Mouse (Mus musculus) gastrocnemius, postnatal 10 days (tissue): ENCODE measurements at regions not wholly inside any gene's neighbourhood (a gene's known extent, or its start where the extent isn't known, plus 50 kb on each side); places are given as distances from the start of the nearest gene placed in this dataset.

Experiments
- DNase-seq: peaks from one replicate; pipeline ENCODE4 v3.0.0; 2021; ENCODE audit warnings: mixed read lengths

GRCm38 (mm10) chr9:61757806-61758205, 156.5 kb downstream of the Rplp1 start:
- no peak for DNase-seq

- no peak for DNase-seq
These were observed 157.5 kb downstream of the Rplp1 start for GRCm38 (mm10) chr9:61756801-61757342.

DNA sequence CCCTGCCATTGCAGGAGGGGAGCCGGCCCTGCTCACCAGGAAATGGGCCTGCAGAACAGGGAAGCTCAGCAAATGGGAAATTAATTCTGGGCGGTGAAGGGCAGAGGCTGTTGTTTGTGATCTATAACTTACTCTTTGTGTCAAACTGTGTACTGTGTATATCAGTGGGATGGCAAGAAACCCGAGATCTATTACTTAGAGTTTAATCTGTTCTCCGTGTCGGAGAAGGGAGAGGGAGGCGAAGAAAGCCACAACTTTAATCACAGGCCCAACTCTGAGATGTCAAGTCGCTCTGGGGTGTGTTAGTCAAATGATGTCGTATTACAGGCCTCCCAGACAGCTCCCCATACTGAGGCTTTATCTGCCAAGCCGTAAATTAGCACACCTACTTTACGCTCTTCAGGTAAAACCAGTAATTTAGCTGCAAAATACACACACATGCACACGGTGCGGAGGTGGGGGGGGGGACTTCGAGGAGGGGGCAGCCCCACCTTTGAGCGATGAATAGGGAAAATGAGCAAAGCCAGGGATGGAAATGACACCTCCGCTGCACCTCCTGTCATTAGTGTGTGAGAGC, 158.0 kb downstream of the Rplp1 start:
- no peak for DNase-seq

GRCm38 (mm10) chr9:61755311-61755710, 159.0 kb downstream of the Rplp1 start:
- DNase-seq, result no peak

- no peak for DNase-seq
These were observed 160.5 kb downstream of the Rplp1 start for GRCm38 (mm10) chr9:61753795-61754194.

DNA sequence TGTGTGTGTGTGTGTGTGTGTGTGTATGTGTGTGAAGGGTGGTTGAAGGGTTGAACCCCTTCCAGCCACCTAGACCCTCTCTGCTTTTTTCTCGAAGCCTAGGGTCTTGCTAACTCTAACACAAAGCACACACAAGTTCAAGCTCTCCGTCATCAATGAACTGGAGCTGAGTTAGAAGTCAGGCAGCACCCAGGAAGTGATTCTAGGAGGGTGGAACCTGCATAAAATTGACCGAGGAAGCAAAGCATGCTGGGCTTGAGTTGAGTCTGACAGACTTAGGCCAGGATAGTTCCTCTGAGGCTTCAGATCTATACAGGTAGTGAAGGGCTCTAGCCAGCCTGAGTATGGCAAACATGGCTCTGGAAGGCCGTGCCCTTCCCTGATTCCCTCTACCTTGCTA, 165.1 kb downstream of the Rplp1 start:
- DNase-seq, result no peak

DNA sequence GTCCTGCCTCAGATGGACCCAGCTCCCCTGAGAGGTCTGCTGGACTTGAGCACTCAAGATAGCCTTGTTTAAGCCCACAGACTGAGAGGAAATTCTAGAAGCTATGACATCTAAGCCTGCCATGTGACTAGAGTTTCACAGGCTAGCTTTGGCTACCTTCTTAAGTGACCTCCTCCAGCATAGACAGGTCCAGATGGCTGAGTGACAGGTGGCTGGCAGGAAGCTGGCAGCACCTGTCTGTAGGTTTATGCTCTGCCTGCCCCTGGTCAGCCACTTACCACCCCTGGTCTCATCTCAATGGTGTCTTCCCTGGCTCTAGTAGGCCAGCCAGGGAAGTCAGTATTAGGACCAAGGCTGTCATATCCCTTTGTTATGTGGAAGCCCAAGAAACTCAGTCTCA, 165.9 kb downstream of the Rplp1 start:
- DNase-seq, result no peak

DNA sequence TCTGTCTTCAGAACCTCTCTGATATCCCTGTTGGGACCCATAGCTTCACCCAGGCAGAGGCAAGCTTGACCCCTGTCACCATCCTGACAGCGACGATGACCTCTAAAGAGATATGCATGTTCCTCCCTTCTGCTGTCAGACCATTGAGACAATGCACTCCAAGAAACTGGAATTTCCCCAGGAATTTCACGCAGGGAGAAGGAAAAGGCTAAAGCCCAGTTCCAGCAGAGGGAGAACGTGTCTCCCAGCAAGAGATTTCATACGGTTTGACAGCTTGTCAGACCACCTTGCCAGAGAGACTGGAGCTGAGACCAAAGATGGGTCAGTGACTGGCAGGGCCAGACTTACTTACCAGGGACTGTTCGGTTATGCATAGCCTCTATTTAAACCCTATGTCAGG, 167.9 kb downstream of the Rplp1 start:
- DNase-seq, result no peak

- no peak for DNase-seq
These were observed 169.0 kb downstream of the Rplp1 start for GRCm38 (mm10) chr9:61745301-61745801.

DNA sequence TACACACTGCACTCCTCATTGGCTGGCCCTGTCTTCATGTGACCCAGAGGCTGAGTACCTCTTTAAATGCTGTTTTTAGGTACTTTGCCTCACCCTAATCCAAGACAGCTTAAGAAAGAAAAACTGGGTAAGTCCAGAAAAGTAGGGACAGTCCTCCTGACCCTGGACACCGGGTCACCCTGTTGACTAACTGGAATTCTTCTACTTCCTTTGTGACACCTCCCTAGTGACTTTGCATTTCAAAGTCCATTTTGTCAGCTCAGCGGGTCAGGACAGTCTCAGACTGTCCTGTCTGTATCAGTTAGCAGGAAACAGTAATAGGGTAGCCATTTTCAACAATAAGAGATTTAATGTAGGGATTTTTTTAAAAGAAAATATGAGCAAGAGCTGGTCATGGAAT, 180.8 kb downstream of the Rplp1 start:
- DNase-seq, result no peak

GRCm38 (mm10) chr9:61732747-61733146, 181.6 kb downstream of the Rplp1 start:
- no peak for DNase-seq

GRCm38 (mm10) chr9:61728115-61728514, 186.2 kb downstream of the Rplp1 start:
- no peak for DNase-seq

GRCm38 (mm10) chr9:61727651-61728050, 186.7 kb downstream of the Rplp1 start:
- DNase-seq, result no peak

DNA sequence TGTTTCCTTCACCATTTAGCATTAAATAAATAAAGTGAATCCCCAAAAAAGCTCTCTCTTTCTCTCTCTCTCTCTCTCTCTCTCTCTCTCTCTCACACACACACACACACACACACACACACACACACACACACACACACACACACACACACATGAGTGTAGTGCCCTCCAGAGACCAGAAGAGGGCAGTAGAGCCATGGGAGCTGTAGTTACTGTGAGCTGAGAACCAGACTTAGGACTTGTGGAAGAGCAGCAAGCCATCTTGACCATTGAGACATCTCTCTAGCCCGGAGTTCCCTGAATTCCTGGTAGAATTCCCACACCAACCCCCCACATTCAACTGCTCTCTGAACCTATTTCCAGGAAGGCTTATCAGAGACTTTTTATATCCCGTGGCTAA, 190.3 kb downstream of the Rplp1 start:
- DNase-seq, result no peak

GRCm38 (mm10) chr9:61723021-61723581, 191.2 kb downstream of the Rplp1 start:
- no peak for DNase-seq

GRCm38 (mm10) chr9:61721851-61722250, 192.5 kb downstream of the Rplp1 start:
- DNase-seq, result no peak

GRCm38 (mm10) chr9:61721071-61721470, 193.3 kb downstream of the Rplp1 start:
- no peak for DNase-seq

DNA sequence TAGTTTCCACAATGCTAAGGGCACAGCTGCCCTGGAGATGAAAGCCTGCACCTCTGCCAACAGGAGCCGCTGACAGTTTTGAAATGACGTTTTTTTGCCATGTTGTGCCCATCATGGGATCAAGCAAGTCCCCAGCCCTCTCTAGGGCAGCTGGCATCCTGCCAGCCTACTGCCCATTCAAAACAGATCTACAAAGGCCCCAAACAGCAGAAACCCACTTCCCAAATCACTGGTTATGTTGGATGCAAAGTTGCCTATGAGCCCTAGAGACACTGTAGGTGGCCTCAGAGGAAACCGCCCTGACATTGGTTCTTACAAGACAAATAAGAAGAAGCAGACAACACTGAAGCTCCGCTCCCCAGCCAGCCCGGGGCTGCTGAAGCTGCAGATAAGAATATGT, 194.1 kb downstream of the Rplp1 start:
- no peak for DNase-seq

DNA sequence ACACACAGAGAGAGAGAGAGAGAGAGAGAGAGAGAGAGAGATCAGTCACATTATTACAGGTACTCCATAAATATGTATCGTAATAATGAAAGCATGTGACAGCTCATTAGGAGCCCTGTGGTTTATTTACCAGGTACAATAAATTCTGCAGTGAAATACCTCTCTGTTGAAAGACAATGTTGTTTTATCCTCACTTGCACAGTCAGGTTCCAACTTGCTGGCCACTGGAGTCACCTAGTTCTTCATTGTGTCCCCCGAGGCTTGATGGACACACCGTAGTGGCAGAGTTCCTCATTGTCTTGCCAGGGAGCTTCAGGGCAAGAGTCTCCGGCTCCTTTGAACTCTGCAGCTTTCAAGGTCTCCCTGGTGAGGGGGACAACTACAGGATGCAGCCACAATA, 197.6 kb downstream of the Rplp1 start:
- DNase-seq, result no peak

GRCm38 (mm10) chr9:61714331-61715035, 199.9 kb downstream of the Rplp1 start:
- no peak for DNase-seq

DNA sequence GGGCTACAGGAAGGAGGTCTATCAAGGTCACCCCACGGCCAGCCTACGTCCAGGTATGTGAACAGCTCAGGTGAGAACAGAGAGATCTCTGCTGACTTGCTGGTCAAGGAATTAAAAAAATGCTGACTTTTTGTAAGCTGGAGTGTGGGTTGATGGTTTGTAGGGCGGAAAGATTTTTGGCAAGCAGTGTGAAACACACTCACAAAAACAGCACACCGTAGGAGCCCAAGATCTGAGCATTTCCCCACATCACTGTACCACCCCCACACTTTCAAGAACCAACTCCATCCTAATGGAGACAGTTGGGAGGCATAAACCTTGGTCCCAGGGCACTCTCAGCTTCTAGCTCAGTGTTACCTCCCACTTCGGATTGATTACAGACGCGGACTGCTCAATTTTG, 200.5 kb downstream of the Rplp1 start:
- DNase-seq, result no peak

DNA sequence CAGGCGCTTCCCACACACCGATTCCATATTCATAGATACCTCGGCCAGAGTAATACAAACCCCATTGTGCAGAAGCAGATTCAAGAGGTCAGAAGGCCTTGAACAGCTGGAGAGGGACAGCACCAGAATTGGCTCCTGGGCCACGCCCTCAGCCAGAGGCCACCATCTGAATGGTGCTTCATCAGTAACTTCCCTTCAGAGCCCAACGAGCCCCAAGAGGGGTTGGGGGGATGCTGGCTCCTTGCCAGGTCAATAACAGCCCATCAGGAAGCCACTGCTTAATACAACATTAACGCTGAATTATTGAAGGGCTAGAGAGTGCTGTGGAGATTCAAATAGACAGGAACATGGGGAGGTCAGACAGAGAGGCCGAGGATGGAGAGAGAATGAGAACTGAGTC, 203.0 kb downstream of the Rplp1 start:
- DNase-seq, result no peak

- DNase-seq, result no peak
These were observed 206.5 kb downstream of the Rplp1 start for GRCm38 (mm10) chr9:61707875-61708274.

DNA sequence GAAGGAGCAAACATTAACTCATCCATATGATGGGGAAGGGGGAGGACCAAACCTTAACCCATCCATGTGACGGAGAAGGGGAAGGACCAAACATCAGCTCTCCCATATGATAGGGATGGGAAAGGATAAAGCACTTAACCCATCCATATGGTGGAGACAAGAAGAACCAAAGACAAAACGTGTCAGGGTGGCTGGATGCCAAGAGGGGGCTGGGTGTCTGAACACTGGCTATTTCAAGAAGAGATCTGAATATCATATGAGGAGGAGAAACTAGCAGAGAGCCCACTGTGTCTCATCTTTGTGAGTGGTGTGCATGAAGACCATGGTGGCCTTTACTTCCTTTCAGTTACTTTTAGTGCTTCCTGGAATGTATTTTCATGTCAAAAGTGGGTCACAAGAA, 207.0 kb downstream of the Rplp1 start:
- DNase-seq, result no peak
